Mouse (Mus musculus) midbrain, postnatal 0 days (tissue): ENCODE measurements around the gene Srsf1. TPM values are rescaled to one million over a fixed set of nuclear protein-coding genes. Genes with fewer than 3 reads are reported as not detected.

ENCODE experiments used
- ATAC-seq: fragments of 200-750 bp; cut with Nextera tagmentation; 2 replicates; pipeline ENCODE4 v1.8.0; 2017; ENCODE audit warnings: moderate number of reproducible peaks, mild to moderate bottlenecking, moderate TSS enrichment, moderate library complexity; ENCODE audit not compliant: low FRiP score
- DNase-seq: peaks from one replicate; pipeline ENCODE4 v3.0.0-alpha.2; 2015; ENCODE audit warnings: low spot score
- H3K27ac ChIP-seq: fragments of 300-500 bp; sonication (generic); 2 replicates; pipeline ENCODE4 v1.5.1; 2014; ENCODE audit warnings: low read depth, mild to moderate bottlenecking, low read length, mixed read lengths
- H3K27me3 ChIP-seq: fragments of 300-500 bp; sonication (generic); 2 replicates; pipeline ENCODE4 v1.6.1; 2014; ENCODE audit warnings: low read length, control low read depth, mixed read lengths; ENCODE audit not compliant: insufficient read depth
- H3K36me3 ChIP-seq: fragments of 300-500 bp; sonication (generic); 2 replicates; pipeline ENCODE4 v1.6.1; 2014; ENCODE audit warnings: low read length, control low read depth, mixed read lengths; ENCODE audit not compliant: insufficient read depth
- H3K4me1 ChIP-seq: fragments of 300-500 bp; sonication (generic); 2 replicates; pipeline ENCODE4 v1.6.1; 2014; ENCODE audit warnings: mild to moderate bottlenecking, control low read depth, antibody characterized with exemption, low read length, mixed read lengths; ENCODE audit not compliant: insufficient read depth
- H3K4me2 ChIP-seq: fragments of 300-500 bp; sonication (generic); 2 replicates; pipeline ENCODE4 v1.6.1; 2014; ENCODE audit warnings: low read depth, mild to moderate bottlenecking, low read length, mixed read lengths; ENCODE audit not compliant: poor library complexity, severe bottlenecking
- H3K4me3 ChIP-seq: fragments of 300-500 bp; sonication (generic); 2 replicates; pipeline ENCODE4 v1.5.1; 2014; ENCODE audit warnings: low read depth, mild to moderate bottlenecking, low read length, moderate library complexity
- H3K9ac ChIP-seq: fragments of 300-500 bp; sonication (generic); replicated peaks from 2 replicates; pipeline ENCODE4 v1.6.1; 2014; ENCODE audit warnings: mild to moderate bottlenecking, low read length, moderate library complexity, mixed read lengths; ENCODE audit not compliant: poor library complexity, severe bottlenecking
- H3K9me3 ChIP-seq: fragments of 300-500 bp; sonication (generic); 2 replicates; pipeline ENCODE4 v1.6.1; 2016; ENCODE audit warnings: low read length, control low read depth
- CTCF ChIP-seq: IDR thresholded peaks from 2 replicates; pipeline ENCODE4 v1.5.1; 2016; ENCODE audit warnings: antibody characterized with exemption, mild to moderate bottlenecking
- WGBS: fragments of 180-500 bp; shearing (Covaris S2); extraction: QIAGEN DNeasy Blood & Tissue Kit; methylation state at CpG from one replicate; pipeline ENCODE4 v1.1.7; 2014; 5-methylcytosine and 5-hydroxymethylcytosine counted together
- polyA plus RNA-seq: library from polyadenylated mRNA; unstranded; fragments of >200 nt; fragmentation: Nextera tagmentation; extraction: Ambion mirVana; gene quantifications from 2 replicates; pipeline ENCODE4 v1.2.1, GENCODE M21; 2015
- total RNA-seq: library from RNA; depleted of rRNA; stranded (reverse); fragments of >200 nt; gene quantifications from 2 replicates; pipeline ENCODE4 v1.2.3, GENCODE M21; 2014

Srsf1 gene
- total and polyA plus RNA-seq, 2 experiments from 2014 or later = 125 to 280 TPM

GRCm38 (mm10) chr11:88069246-88069570, 22.0 kb downstream of the Srsf1 start:
- no peak for ATAC-seq
- Histone ChIP-seq H3K9me3 (no peaks in the 10 kb centered on the region), H3K4me2 (peak overlapping the region; percentile 96)

GRCm38 (mm10) chr11:88070392-88070791, 23.2 kb downstream of the Srsf1 start:
- H3K27ac ChIP-seq = no peak overlapping the region
- TF ChIP-seq CTCF = no peak
- no peaks in the 10 kb centered on the region for H3K9me3 ChIP-seq
- H3K9ac ChIP-seq = no peak overlapping the region
- H3K27me3 ChIP-seq = no peaks in the 10 kb centered on the region
- ATAC-seq (no peak), DNase-seq (no peak)
- WGBS = 2% methylated on average over 4 of the region's 4 CpGs
- H3K36me3 ChIP-seq = no peaks in the 10 kb centered on the region
- peak overlapping the region; percentile 60 for H3K4me3 ChIP-seq
- H3K4me1 ChIP-seq = peaks cover 7% of the 10 kb centered on the region; the same call in 1 of the 2 replicates
- peak overlapping the region; percentile 96 for H3K4me2 ChIP-seq

More at GRCm38 (mm10) chr11:88069246-88069570, 22.0 kb downstream of the Srsf1 start:
- peak overlapping the region; percentile 96 for H3K9ac ChIP-seq
- H3K27me3 ChIP-seq = no peaks in the 10 kb centered on the region
- peak overlapping the region; percentile 60 for H3K4me3 ChIP-seq
- TF ChIP-seq CTCF = no peak
- DNase-seq = no peak
- under 1% methylated on average over 12 of the region's 12 CpGs for WGBS
- H3K4me1 ChIP-seq = peaks cover 7% of the 10 kb centered on the region; the same call in 1 of the 2 replicates
- H3K27ac ChIP-seq = peak overlapping the region; percentile 94
- no peaks in the 10 kb centered on the region for H3K36me3 ChIP-seq

GRCm38 (mm10) chr11:88071113-88071512, 23.9 kb downstream of the Srsf1 start:
- H3K4me2 ChIP-seq = peak overlapping the region; percentile 96
- no peak for TF ChIP-seq CTCF
- H3K27ac ChIP-seq = no peak overlapping the region
- DNase-seq = no peak
- H3K9me3 ChIP-seq = no peaks in the 10 kb centered on the region
- H3K9ac ChIP-seq = 0 out of 2 replicates have a peak overlapping the region, but pooled peaks have one; percentile 19
- no peaks in the 10 kb centered on the region for H3K27me3 ChIP-seq
- no peaks in the 10 kb centered on the region for H3K36me3 ChIP-seq
- ATAC-seq = no peak
- 32% methylated on average over 5 of the region's 5 CpGs for WGBS
- peak overlapping the region; percentile 60; the same call in 1 of the 2 replicates for H3K4me3 ChIP-seq
- peaks cover 7% of the 10 kb centered on the region; the same call in 1 of the 2 replicates for H3K4me1 ChIP-seq

GRCm38 (mm10) chr11:88073343-88073875, 26.2 kb downstream of the Srsf1 start:
- Histone ChIP-seq H3K27me3 (no peaks in the 10 kb centered on the region), H3K4me1 (peaks cover 7% of the 10 kb centered on the region; the same call in 1 of the 2 replicates), H3K9me3 (no peaks in the 10 kb centered on the region), H3K27ac (no peak overlapping the region), H3K4me2 (no peak overlapping the region), H3K36me3 (peaks cover 11% of the 10 kb centered on the region), H3K4me3 (no peak overlapping the region), H3K9ac (no peak overlapping the region)
- no peak for TF ChIP-seq CTCF
- 85% methylated on average over 14 of the region's 14 CpGs for WGBS
- DNase-seq = no peak
- ATAC-seq = no peak

GRCm38 (mm10) chr11:88075701-88076100, 28.5 kb downstream of the Srsf1 start:
- 24% methylated on average over 1 of the region's 1 CpGs for WGBS

GRCm38 (mm10) chr11:88076394-88076793, 29.2 kb downstream of the Srsf1 start:
- Histone ChIP-seq H3K27ac (no peak overlapping the region), H3K27me3 (no peaks in the 10 kb centered on the region), H3K4me1 (no peaks in the 10 kb centered on the region; the same call in 1 of the 2 replicates), H3K4me2 (no peak overlapping the region), H3K36me3 (peaks cover 35% of the 10 kb centered on the region), H3K4me3 (no peak overlapping the region), H3K9ac (no peak overlapping the region), H3K9me3 (no peaks in the 10 kb centered on the region)
- WGBS = 74% methylated on average over 1 of the region's 1 CpGs
- TF ChIP-seq CTCF = no peak
- no peak for ATAC-seq
- no peak for DNase-seq

More at GRCm38 (mm10) chr11:88075701-88076100, 28.5 kb downstream of the Srsf1 start:
- peak; percentile 44 for TF ChIP-seq CTCF
- Histone ChIP-seq H3K27ac (no peak overlapping the region), H3K4me2 (no peak overlapping the region), H3K36me3 (peaks cover 29% of the 10 kb centered on the region), H3K9ac (no peak overlapping the region), H3K4me3 (no peak overlapping the region), H3K27me3 (no peaks in the 10 kb centered on the region), H3K9me3 (no peaks in the 10 kb centered on the region), H3K4me1 (no peaks in the 10 kb centered on the region; the same call in 1 of the 2 replicates)
- DNase-seq = peak; percentile 24
- ATAC-seq = no peak
